Mouse (Mus musculus): ENCODE data around the gene Aacs.

Aacs gene

GRCm38 (mm10) chr5:125533225-125533900 lies 57.7 kb downstream of the Aacs start:
- no peak for DNase-seq (ENCODE audit: low read depth, low spot score)

GRCm38 (mm10) chr5:125534168-125534610 lies 58.6 kb downstream of the Aacs start:
- DNase-seq (ENCODE audit: low read depth, low spot score), result no peak

- no peak for DNase-seq (ENCODE audit: low read depth, low spot score)
Observed at GRCm38 (mm10) chr5:125534611-125535324, 59.2 kb downstream of the Aacs start.

- DNase-seq (ENCODE audit: low read depth, low spot score), result no peak
Observed at GRCm38 (mm10) chr5:125545090-125545489, 69.5 kb downstream of the Aacs start.

GRCm38 (mm10) chr5:125546293-125546692 lies 70.7 kb downstream of the Aacs start:
- DNase-seq (ENCODE audit: low read depth, low spot score), result no peak

GRCm38 (mm10) chr5:125549750-125550489 lies 74.3 kb downstream of the Aacs start:
- no peak for DNase-seq (ENCODE audit: low read depth, low spot score)

- no peak for DNase-seq (ENCODE audit: low read depth, low spot score)
Observed at GRCm38 (mm10) chr5:125555732-125556131, 80.1 kb downstream of the Aacs start.

GRCm38 (mm10) chr5:125563492-125563891 lies 87.9 kb downstream of the Aacs start:
- no peak for DNase-seq (ENCODE audit: low read depth, low spot score)

GRCm38 (mm10) chr5:125565725-125566124 lies 90.1 kb downstream of the Aacs start:
- no peak for DNase-seq (ENCODE audit: low read depth, low spot score)
